Mouse (Mus musculus) spleen, adult 18-20 months (tissue): Measurements from ENCODE around the gene Map3k20.

Source experiments
- DNase-seq, 2 experiments: peaks; one replicate each; pipeline ENCODE4 v3.0.0; 2022; ENCODE audit warnings: mixed read lengths in 2 of 2

The Map3k20 gene

GRCm38 (mm10) chr2:72383321-72383720 lies 97.9 kb downstream of the Map3k20 start:
- DNase-seq: no peak

GRCm38 (mm10) chr2:72389411-72389810 lies 104.0 kb downstream of the Map3k20 start:
- no peak for DNase-seq

GRCm38 (mm10) chr2:72389942-72390341 lies 104.5 kb downstream of the Map3k20 start:
- DNase-seq: peak; percentile 48 to 69

- no peak for DNase-seq
Observed at GRCm38 (mm10) chr2:72390474-72390873, 105.0 kb downstream of the Map3k20 start.

DNA sequence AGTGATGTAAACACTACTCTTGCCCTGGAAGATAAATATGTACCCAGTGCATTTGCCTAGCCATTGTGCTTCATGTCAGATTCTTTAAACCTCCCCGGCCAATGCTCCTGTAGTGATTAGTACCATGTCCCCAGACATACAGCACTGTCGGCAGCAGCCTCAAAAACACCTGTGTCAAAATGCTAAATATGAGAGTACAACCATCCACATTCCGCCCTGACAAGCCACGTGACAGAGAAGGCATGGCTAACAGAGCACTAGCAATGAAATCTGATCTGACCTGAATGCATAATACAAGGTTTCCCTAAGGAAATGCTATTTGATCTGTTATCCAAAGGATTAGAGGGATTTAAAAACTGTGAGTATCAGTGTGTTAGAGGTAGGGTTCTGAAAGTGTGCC lies 105.6 kb downstream of the Map3k20 start:
- DNase-seq: no peak

- DNase-seq: no peak
Observed at GRCm38 (mm10) chr2:72391721-72392120, 106.3 kb downstream of the Map3k20 start.

- no peak for DNase-seq
Observed at GRCm38 (mm10) chr2:72392316-72392715, 106.9 kb downstream of the Map3k20 start.

- no peak for DNase-seq
Observed at GRCm38 (mm10) chr2:72396934-72397333, 111.5 kb downstream of the Map3k20 start.

DNA sequence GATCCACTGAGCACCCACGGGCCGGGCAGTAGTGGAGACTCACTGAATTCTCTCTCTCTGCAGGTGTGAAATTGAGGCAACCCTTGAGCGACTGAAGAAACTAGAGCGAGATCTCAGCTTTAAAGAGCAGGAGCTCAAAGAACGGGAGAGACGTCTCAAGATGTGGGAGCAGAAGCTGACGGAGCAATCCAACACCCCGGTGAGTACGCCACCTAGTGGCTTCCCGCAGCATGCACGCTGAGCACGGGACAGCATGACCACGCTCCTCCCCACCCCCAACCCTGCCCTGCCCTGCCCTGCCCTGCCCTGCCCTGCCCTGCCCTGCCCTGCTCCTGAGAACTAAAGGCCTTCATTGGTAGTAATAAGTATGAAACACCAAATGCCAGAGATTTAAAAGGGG lies 112.8 kb downstream of the Map3k20 start:
- peak in 1 of 2 experiments; percentile 29 for DNase-seq

DNA sequence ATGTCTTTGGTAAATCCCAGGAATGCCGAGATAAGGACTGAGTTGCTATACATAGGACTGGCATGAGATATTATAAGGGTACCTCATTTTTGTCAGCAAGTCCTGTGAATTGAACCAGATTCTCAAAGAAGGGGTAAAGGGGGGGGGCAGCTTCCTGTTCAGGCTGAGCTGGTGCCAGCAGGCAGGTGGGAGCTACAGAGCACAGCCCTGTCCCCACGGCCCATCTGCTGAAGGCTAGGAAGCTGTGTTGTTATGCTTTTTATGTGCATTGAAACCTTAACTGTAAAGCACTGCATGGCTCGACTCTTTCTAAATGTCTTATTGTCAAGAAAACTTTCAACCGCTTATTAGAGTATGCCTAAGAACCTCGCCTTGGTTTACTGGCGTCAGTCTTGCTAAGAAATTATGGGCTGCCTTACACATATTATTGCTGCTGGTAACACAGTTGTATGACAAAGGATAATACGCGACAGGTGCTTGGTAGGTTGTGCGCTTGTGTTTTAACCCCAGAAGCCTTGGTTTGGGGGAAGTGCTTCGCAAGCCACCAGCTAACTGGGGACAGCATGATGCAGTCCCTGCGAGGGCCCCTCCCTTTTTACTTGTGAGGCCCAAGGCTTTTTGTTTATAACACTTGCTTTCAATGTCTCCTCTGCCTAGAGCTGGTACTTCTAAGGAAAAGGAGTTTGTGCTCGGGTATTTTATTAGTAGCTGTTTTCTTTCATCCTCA lies 114.2 kb downstream of the Map3k20 start:
- DNase-seq: no peak

DNA sequence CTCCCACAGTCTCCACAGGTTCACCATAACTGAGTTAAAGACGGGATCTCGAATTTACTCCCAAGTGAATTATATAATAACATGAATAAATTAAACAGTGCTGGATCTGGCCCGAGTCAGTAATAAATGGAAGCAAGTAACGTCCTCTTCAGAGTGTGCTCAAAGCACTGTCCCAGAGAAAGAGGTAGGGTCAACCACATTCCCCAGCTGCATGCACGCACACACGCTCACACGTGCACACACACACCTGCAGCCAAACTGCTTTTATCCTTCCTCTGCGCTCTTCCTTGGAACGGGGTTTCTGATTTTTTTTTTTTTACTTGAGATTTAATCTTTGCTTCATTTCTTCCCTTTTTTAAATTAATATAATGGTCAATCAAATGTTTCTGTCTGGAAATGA lies 115.9 kb downstream of the Map3k20 start:
- DNase-seq: no peak

DNA sequence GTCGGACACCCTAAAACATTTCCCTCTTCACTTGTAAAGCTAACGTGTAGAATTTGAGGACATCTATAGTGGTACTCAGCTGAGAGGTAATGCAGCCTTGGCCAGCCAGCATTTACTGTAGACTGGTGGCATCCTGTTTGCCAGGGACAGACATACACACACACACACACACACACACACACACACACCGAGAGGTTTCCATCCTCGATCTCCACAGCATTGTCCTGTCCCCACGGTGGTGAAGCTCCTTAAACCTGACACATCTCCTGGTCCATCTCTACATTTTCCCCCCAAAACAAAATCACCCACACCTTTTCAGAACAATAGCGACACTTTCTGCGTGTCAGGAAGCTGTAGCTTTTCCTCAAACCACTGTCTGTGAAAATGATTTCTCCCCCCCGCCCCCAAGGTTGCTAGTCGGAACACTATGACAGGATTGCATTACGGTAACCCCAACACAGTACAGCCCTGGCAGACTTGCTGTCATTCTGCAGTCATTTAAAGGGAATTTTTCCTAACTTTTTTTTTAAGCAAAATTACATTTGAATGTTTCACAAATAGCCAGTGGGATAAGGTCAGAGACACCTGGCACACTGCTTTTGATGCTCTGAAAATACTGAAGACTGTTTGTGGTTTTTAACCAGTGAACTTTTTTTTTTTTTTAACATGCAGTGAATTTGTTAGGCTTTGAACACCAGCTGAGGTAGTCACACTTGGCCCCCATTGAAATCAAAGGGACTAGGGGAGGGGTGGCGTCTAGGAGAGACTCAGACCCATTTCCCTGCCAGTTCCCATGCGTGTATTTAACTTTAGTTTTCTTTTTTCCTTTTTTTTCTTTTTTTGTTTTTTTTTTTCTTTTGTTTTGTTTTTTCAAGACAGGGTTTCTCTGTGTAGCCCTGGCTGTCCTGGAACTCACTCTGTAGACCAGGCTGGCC lies 120.5 kb downstream of the Map3k20 start:
- no peak for DNase-seq

DNA sequence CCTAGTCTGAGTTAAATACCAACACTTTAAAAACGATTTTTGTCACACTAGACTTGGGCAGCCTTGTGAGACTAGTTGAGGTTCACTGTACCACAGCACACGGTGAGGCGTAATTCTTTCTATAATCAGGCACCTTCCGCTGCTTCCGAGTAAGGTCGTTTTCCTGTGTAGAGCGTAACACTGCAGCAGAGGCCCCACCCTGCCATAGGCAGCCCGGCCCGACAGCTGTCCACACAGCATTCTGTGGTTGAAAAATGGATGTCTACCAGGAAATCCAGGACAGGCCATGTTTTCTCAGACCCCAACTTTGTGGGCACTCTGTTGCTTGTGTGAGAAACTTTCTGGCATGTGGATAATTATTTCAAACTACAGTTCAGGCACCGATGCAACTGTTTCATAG lies 121.3 kb downstream of the Map3k20 start:
- no peak for DNase-seq

- DNase-seq: no peak
Observed at GRCm38 (mm10) chr2:72407341-72408092, 122.1 kb downstream of the Map3k20 start.

- no peak for DNase-seq
Observed at GRCm38 (mm10) chr2:72409968-72410367, 124.5 kb downstream of the Map3k20 start.

GRCm38 (mm10) chr2:72412266-72412665 lies 126.8 kb downstream of the Map3k20 start:
- DNase-seq: no peak

- no peak for DNase-seq
Observed at GRCm38 (mm10) chr2:72415416-72415815, 130.0 kb downstream of the Map3k20 start.

DNA sequence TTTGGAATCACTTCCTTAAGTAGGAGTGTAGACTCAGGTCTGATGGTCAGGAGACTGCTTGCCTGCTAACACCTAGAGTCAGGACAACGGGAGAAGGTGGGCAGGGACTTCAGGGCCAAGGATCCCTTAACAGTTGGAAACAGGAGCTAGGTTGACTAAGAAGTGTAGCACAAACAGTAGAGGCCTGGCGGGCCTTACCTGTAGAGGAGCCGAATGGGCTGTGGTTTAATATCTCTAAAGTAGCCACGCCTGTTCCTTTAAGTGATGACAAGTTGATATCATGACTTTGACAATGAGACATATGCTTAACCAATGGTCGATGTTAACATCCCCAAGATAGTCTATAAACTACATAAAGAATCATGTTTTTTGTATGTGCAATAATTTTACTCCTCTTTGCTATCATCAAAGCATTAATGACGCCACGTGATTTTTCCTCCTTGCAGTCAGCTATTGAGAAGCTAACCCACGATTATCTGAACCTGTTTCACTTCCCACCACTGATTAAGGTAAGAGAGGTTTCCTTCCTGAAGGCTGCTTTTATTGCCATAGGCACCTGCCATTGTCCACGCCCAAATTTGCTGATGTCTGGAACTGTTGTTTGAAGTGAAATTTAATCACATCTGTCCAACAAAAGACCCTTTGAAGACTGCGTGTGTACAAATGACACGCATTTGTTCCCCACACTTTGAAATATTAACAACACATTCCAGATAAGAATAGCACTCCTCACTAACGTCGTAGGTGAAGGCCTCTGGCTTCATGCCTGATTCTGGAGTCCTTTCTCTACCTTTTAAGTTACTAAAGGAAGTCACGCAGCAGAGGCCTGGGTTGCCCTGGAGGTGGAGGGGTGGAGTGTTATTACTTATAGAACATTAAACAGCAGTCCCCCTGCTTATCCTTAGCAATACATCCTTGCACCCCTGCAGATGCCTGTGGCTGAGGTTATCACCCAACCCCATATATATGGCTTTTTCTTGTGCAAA lies 131.0 kb downstream of the Map3k20 start:
- DNase-seq: no peak

DNA sequence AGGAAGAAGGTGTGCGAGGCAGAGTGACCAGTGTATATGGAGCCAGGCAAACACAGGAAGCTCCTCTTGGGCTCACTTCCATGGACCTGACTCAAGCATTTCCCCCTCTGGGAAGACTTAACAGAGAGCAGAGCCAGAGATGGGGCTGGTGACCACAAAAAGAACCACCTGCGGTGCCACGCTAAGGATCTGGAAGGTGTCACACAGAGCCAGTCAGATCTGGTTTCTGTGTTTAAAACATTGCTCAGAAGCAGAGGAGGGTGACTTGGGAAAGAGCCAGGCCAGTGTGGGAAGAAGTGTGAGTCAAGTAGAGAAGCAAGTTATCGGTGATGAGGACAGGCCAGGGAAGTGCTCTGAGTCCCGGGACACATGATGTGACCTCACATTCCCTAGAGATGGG lies 135.1 kb downstream of the Map3k20 start:
- DNase-seq: no peak

DNA sequence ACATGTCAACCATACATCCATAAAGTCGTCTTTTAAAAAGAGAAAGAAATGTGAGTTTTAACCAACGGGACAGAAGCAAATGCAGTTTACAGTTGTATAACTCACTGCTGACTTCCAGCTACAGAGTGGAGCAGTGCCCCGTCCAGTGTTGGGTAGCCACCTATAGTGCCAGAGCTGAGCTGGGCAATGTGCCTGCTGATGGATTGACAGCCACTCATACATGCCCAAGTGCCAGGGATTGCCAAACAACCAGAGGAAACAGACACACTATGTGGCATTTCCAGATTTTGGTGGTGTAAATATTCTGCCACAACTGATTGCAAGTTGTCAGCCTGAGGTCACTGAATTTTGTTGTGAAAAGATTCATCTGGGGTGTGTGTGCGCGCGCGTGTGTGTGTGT lies 139.2 kb downstream of the Map3k20 start:
- no peak for DNase-seq

- no peak for DNase-seq
Observed at GRCm38 (mm10) chr2:72426776-72427175, 141.3 kb downstream of the Map3k20 start.

DNA sequence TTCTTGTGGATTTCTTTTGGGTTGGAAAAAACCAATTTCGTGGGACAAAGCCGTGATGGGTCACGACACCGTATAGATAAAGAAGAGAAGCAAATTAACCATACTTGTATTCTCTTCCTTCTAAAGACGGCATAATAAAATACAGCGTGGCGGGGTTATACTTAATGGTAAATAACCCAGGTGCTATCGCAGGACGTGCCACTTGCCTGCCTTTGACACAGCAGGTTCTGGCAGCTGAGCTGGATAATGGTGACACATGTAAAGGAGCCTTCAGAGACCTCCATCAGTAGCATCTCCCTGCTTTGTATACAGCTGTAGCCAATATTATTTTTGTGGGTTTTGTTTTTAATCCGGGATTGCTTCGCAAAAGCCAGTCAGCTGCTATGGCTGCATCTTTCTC lies 141.9 kb downstream of the Map3k20 start:
- no peak for DNase-seq
